Mouse (Mus musculus) MEL (cell line): ENCODE measurements around the gene Dcaf7. TPM values are rescaled to one million over a fixed set of nuclear protein-coding genes. Genes with fewer than 3 reads are reported as not detected.

Source experiments
- DNase-seq: peaks from one replicate; pipeline ENCODE4 v3.0.0; 2011; ENCODE audit warnings: low read depth, low spot score
- H3K27ac ChIP-seq: 2 replicates; pipeline ENCODE4 v1.5.1; 2012; ENCODE audit warnings: low read depth, mild to moderate bottlenecking, control low read depth, low read length, moderate library complexity; ENCODE audit not compliant: control insufficient read depth
- H3K27me3 ChIP-seq, 2 experiments: fragments of 150-350 bp in 1 of 2; sonication (generic) in 1 of 2; 2 replicates each; pipeline ENCODE4 v1.6.1; 2012; ENCODE audit warnings: low read length in 2 of 2, mild to moderate bottlenecking in 2 of 2, improper control_type of control experiment in 1 of 2, moderate library complexity in 1 of 2; ENCODE audit not compliant: insufficient read depth in 2 of 2, control insufficient read depth in 1 of 2
- H3K36me3 ChIP-seq, 2 experiments: 2 replicates each; pipeline ENCODE4 v1.6.1; 2012 to 2014; ENCODE audit warnings: low read length in 2 of 2, improper control_type of control experiment in 1 of 2, inconsistent platforms in 1 of 2, mild to moderate bottlenecking in 1 of 2; ENCODE audit not compliant: insufficient read depth in 2 of 2, control insufficient read depth in 1 of 2
- H3K4me1 ChIP-seq, 2 experiments: fragments of 150-350 bp in 1 of 2; sonication (generic) in 1 of 2; 2 replicates each; pipeline ENCODE4 v1.6.1; 2012; ENCODE audit warnings: low read length in 2 of 2, improper control_type of control experiment in 1 of 2, mild to moderate bottlenecking in 1 of 2; ENCODE audit not compliant: insufficient read depth in 2 of 2, control insufficient read depth in 1 of 2
- H3K4me3 ChIP-seq, 2 experiments: fragments of 150-350 bp in 1 of 2; sonication (generic) in 1 of 2; 2 replicates each; pipeline ENCODE4 v1.5.1; 2012; ENCODE audit warnings: low read depth in 2 of 2, low read length in 2 of 2, mild to moderate bottlenecking in 2 of 2, moderate library complexity in 2 of 2, control low read depth in 1 of 2, improper control_type of control experiment in 1 of 2; ENCODE audit not compliant: control insufficient read depth in 1 of 2, insufficient read depth in 1 of 2
- H3K79me2 ChIP-seq: 2 replicates; pipeline ENCODE4 v1.6.1; 2012; ENCODE audit warnings: mild to moderate bottlenecking, low read length, moderate library complexity; ENCODE audit not compliant: control insufficient read depth, poor library complexity, insufficient read depth
- H3K9ac ChIP-seq: 2 replicates; pipeline ENCODE4 v1.6.1; 2012; ENCODE audit warnings: low read depth, mild to moderate bottlenecking, control low read depth, low read length, moderate library complexity; ENCODE audit not compliant: control insufficient read depth, poor library complexity, severe bottlenecking
- H3K9me3 ChIP-seq: fragments of 150-350 bp; sonication (generic); replicated peaks from 2 replicates; pipeline ENCODE4 v1.6.1; 2012; ENCODE audit warnings: mild to moderate bottlenecking, low read length, improper control_type of control experiment, moderate library complexity; ENCODE audit not compliant: insufficient read depth
- BHLHE40 ChIP-seq: IDR thresholded peaks from 2 replicates; pipeline ENCODE4 v1.6.1; 2012; ENCODE audit warnings: low read depth, mild to moderate bottlenecking, inconsistent platforms, low read length, improper control_type of control experiment, borderline replicate concordance
- CHD1 ChIP-seq: IDR thresholded peaks from 2 replicates; pipeline ENCODE4 v1.6.1; 2012; ENCODE audit warnings: low read depth, mild to moderate bottlenecking, inconsistent platforms, low read length, improper control_type of control experiment
- CTCF ChIP-seq, 3 experiments: IDR thresholded peaks in 2 of 3; conservative IDR thresholded peaks in 1 of 3; 2 replicates each; pipeline ENCODE4 v1.5.1; 2011 to 2012; ENCODE audit warnings: low read length in 3 of 3, low read depth in 2 of 3, mild to moderate bottlenecking in 2 of 3, improper control_type of control experiment in 1 of 3, inconsistent platforms in 1 of 3, mixed read lengths in 1 of 3, moderate library complexity in 1 of 3; ENCODE audit not compliant: control insufficient read depth in 1 of 3, insufficient read depth in 1 of 3, poor library complexity in 1 of 3, severe bottlenecking in 1 of 3
- GABPA ChIP-seq: IDR thresholded peaks from 2 replicates; pipeline ENCODE4 v1.6.1; 2012; ENCODE audit warnings: low read depth, mild to moderate bottlenecking, inconsistent platforms, low read length, improper control_type of control experiment, moderate library complexity
- JUND ChIP-seq: IDR thresholded peaks from 2 replicates; pipeline ENCODE4 v1.6.1; 2011; ENCODE audit warnings: low read depth, mild to moderate bottlenecking, improper control_type of control experiment, low read length
- KAT2A ChIP-seq: conservative IDR thresholded peaks from 2 replicates; pipeline ENCODE4 v1.6.1; 2012; ENCODE audit warnings: low read depth, low read length, improper control_type of control experiment, inconsistent platforms
- MAX ChIP-seq: IDR thresholded peaks from 2 replicates; pipeline ENCODE4 v1.6.1; 2011; ENCODE audit warnings: low read length, improper control_type of control experiment
- MAZ ChIP-seq: IDR thresholded peaks from 2 replicates; pipeline ENCODE4 v1.6.1; 2012; ENCODE audit warnings: low read depth, mild to moderate bottlenecking, inconsistent platforms, low read length, improper control_type of control experiment
- MXI1 ChIP-seq: IDR thresholded peaks from 2 replicates; pipeline ENCODE4 v1.6.1; 2011; ENCODE audit warnings: mild to moderate bottlenecking, low read depth, low read length, improper control_type of control experiment
- MYC ChIP-seq: IDR thresholded peaks from 2 replicates; pipeline ENCODE4 v1.6.1; 2011; ENCODE audit warnings: low read depth, mild to moderate bottlenecking, low read length, improper control_type of control experiment, moderate library complexity
- NRF1 ChIP-seq: IDR thresholded peaks from 2 replicates; pipeline ENCODE4 v1.6.1; 2014; ENCODE audit warnings: low read depth, mild to moderate bottlenecking, inconsistent platforms, low read length, improper control_type of control experiment, moderate library complexity; ENCODE audit not compliant: poor library complexity, insufficient read depth, severe bottlenecking
- POLR2A ChIP-seq, 2 experiments: IDR thresholded peaks; 2 replicates each; pipeline ENCODE4 v1.6.1; 2011 to 2012; ENCODE audit warnings: low read length in 2 of 2, mild to moderate bottlenecking in 2 of 2, control low read depth in 1 of 2, improper control_type of control experiment in 1 of 2, low read depth in 1 of 2, moderate library complexity in 1 of 2; ENCODE audit not compliant: control insufficient read depth in 1 of 2, insufficient read depth in 1 of 2, poor library complexity in 1 of 2
- POLR2AphosphoS5 ChIP-seq: IDR thresholded peaks from 2 replicates; pipeline ENCODE4 v1.6.1; 2012; ENCODE audit warnings: low read depth, borderline replicate concordance, mild to moderate bottlenecking, inconsistent platforms, low read length, moderate library complexity, mixed read lengths
- RAD21 ChIP-seq: IDR thresholded peaks from 2 replicates; pipeline ENCODE4 v1.6.1; 2011; ENCODE audit warnings: mild to moderate bottlenecking, low read depth, low read length, improper control_type of control experiment
- RCOR1 ChIP-seq: IDR thresholded peaks from 2 replicates; pipeline ENCODE4 v1.6.1; 2012; ENCODE audit warnings: low read depth, mild to moderate bottlenecking, inconsistent platforms, low read length, improper control_type of control experiment
- SIN3A ChIP-seq: IDR thresholded peaks from 2 replicates; pipeline ENCODE4 v1.6.1; 2012; ENCODE audit warnings: low read length, improper control_type of control experiment, inconsistent platforms
- SMC3 ChIP-seq: IDR thresholded peaks from 2 replicates; pipeline ENCODE4 v1.6.1; 2011; ENCODE audit warnings: low read depth, low read length, improper control_type of control experiment
- TAL1 ChIP-seq: IDR thresholded peaks from 2 replicates; pipeline ENCODE4 v1.6.1; 2012; ENCODE audit warnings: mild to moderate bottlenecking, inconsistent platforms, low read length, moderate library complexity, mixed read lengths
- UBTF ChIP-seq: IDR thresholded peaks from 2 replicates; pipeline ENCODE4 v1.6.1; 2012; ENCODE audit warnings: low read depth, mild to moderate bottlenecking, inconsistent platforms, low read length, improper control_type of control experiment, moderate library complexity, borderline replicate concordance; ENCODE audit not compliant: insufficient read depth
- USF1 ChIP-seq: IDR thresholded peaks from 2 replicates; pipeline ENCODE4 v1.6.1; 2014; ENCODE audit warnings: low read depth, mild to moderate bottlenecking, inconsistent platforms, low read length, improper control_type of control experiment, moderate library complexity
- USF2 ChIP-seq, 2 experiments: IDR thresholded peaks; 2 replicates each; pipeline ENCODE4 v1.6.1; 2011 to 2012; ENCODE audit warnings: improper control_type of control experiment in 2 of 2, low read length in 2 of 2, borderline replicate concordance in 1 of 2, inconsistent platforms in 1 of 2, low read depth in 1 of 2, mild to moderate bottlenecking in 1 of 2; ENCODE audit not compliant: insufficient read depth in 1 of 2
- ZC3H11A ChIP-seq: IDR thresholded peaks from 2 replicates; pipeline ENCODE4 v1.6.1; 2012; ENCODE audit warnings: low read depth, mild to moderate bottlenecking, inconsistent platforms, low read length, improper control_type of control experiment
- ZKSCAN1 ChIP-seq: IDR thresholded peaks from 2 replicates; pipeline ENCODE4 v1.6.1; 2012; ENCODE audit warnings: low read depth, mild to moderate bottlenecking, inconsistent platforms, low read length, improper control_type of control experiment, moderate library complexity
- ZMIZ1 ChIP-seq: IDR thresholded peaks from 2 replicates; pipeline ENCODE4 v1.6.1; 2012; ENCODE audit warnings: low read depth, mild to moderate bottlenecking, inconsistent platforms, low read length, improper control_type of control experiment, moderate library complexity
- ZNF384 ChIP-seq: IDR thresholded peaks from 2 replicates; pipeline ENCODE4 v1.6.1; 2012; ENCODE audit warnings: low read depth, mild to moderate bottlenecking, inconsistent platforms, low read length, improper control_type of control experiment
- polyA plus RNA-seq, 2 experiments: library from polyadenylated mRNA; stranded (reverse) in 1 of 2; unstranded in 1 of 2; fragments of >175 nt in 1 of 2; fragments of >200 nt in 1 of 2; gene quantifications; 2 replicates each; pipeline versions ENCODE4 v1.2.1 to v1.2.4; 2012; ENCODE audit warnings: low replicate concordance in 2 of 2, low read depth in 1 of 2; ENCODE audit not compliant: insufficient read length in 2 of 2, insufficient read depth in 1 of 2, missing spikeins in 1 of 2
- total RNA-seq: library from RNA; depleted of rRNA; stranded (reverse); fragments of 300-350 nt; gene quantifications from 2 replicates; pipeline ENCODE4 v1.2.3, GENCODE M21; 2012

Gene Dcaf7
- total and polyA plus RNA-seq, 3 experiments = 65.5 to 88.2 (median 86.9) TPM

- Histone ChIP-seq H3K4me1 (0 out of 4 replicates have a peak, but pooled peaks cover 0 to 6% of the 10 kb centered on the region in 2 experiments), H3K9ac (no peak overlapping the region), H3K4me3 (no peak overlapping the region), H3K27ac (no peak overlapping the region), H3K27me3 (no peaks in the 10 kb centered on the region; a peak in 1 of 4 replicates), H3K9me3 (no peaks in the 10 kb centered on the region), H3K79me2 (no peaks in the 10 kb centered on the region), H3K36me3 (no peaks in the 10 kb centered on the region)
- TF ChIP-seq MAZ (no peak), ZC3H11A (no peak), RAD21 (no peak), MYC (no peak), USF2 (IDR thresholded peaks at IDR 0.05; ENCODE audit: borderline replicate concordance in 1 of 2, insufficient read depth in 1 of 2, low read depth in 1 of 2, low read length in 2 of 2) (no peak), BHLHE40 (no peak), JUND (no peak), ZMIZ1 (no peak)
- no peak for DNase-seq
These were observed 32.1 kb upstream of the Dcaf7 start for GRCm38 (mm10) chr11:106004576-106004975.

GRCm38 (mm10) chr11:106005970-106006369, 30.7 kb upstream of the Dcaf7 start:
- no peak overlapping the region for H3K9ac ChIP-seq
- 0 out of 4 replicates have a peak, but pooled peaks cover 0 to 6% of the 10 kb centered on the region in 2 experiments for H3K4me1 ChIP-seq
- no peaks in the 10 kb centered on the region for H3K36me3 ChIP-seq
- H3K4me3 ChIP-seq = no peak overlapping the region
- DNase-seq = no peak
- peaks cover 0 to 11% of the 10 kb centered on the region in 2 experiments; a peak in 3 of 4 replicates for H3K27me3 ChIP-seq
- H3K27ac ChIP-seq = no peak overlapping the region
- H3K9me3 ChIP-seq = no peaks in the 10 kb centered on the region
- TF ChIP-seq POLR2AphosphoS5 (no peak), SMC3 (no peak), CHD1 (no peak), MAZ (no peak), TAL1 (no peak)
- TF ChIP-seq, all 39 proteins: peak for 0
- no peaks in the 10 kb centered on the region for H3K79me2 ChIP-seq

- H3K4me3 ChIP-seq = no peak within 1 kb of the TSS
- no peaks in the 10 kb centered on the region for H3K36me3 ChIP-seq
- peaks cover 6 to 22% of the 10 kb centered on the region in 2 experiments for H3K27me3 ChIP-seq
- TF ChIP-seq BHLHE40 = no peak
- TF ChIP-seq MXI1 = peak; percentile 99
- 0 out of 2 replicates have a peak, but pooled peaks have one; percentile 38 for TF ChIP-seq NRF1
- no peak for TF ChIP-seq RAD21
- TF ChIP-seq MAZ = peak; percentile 94
- TF ChIP-seq ZKSCAN1 = no peak
- peak; percentile 86 for TF ChIP-seq MAX
- TF ChIP-seq RCOR1 = no peak
- TF ChIP-seq SIN3A = peak; percentile 98
- TF ChIP-seq CTCF (IDR thresholded peaks at IDR 0.05 in 2 of 3, conservative IDR thresholded peaks at IDR 0.05 in 1 of 3; ENCODE audit: control insufficient read depth in 1 of 3, insufficient read depth in 1 of 3, low read depth in 2 of 3, low read length in 3 of 3, poor library complexity in 1 of 3, severe bottlenecking in 1 of 3) = 0 out of 6 replicates have a peak, but pooled peaks of 1 of the 3 experiments have one; percentile 18
- no peak for TF ChIP-seq ZNF384
- TF ChIP-seq KAT2A = no peak
- no peak for TF ChIP-seq GABPA
- TF ChIP-seq POLR2A (IDR thresholded peaks at IDR 0.05; ENCODE audit: control insufficient read depth in 1 of 2, insufficient read depth in 1 of 2, low read depth in 1 of 2, low read length in 2 of 2, poor library complexity in 1 of 2) = no peak
- TF ChIP-seq ZC3H11A = no peak
- no peak for TF ChIP-seq USF2 (IDR thresholded peaks at IDR 0.05; ENCODE audit: borderline replicate concordance in 1 of 2, insufficient read depth in 1 of 2, low read depth in 1 of 2, low read length in 2 of 2)
- no peak for TF ChIP-seq UBTF
- no peak for TF ChIP-seq USF1
These were observed 28.9 kb upstream of the Dcaf7 start, which contains the start of gene Kcnh6 for GRCm38 (mm10) chr11:106007821-106008220. Gene Kcnh6, plus strand, starts transcription at chr11:106008124.

More at GRCm38 (mm10) chr11:106007821-106008220, 28.9 kb upstream of the Dcaf7 start, which contains the start of gene Kcnh6:
- no peaks in the 10 kb centered on the region for H3K79me2 ChIP-seq
- H3K4me1 ChIP-seq = 0 out of 4 replicates have a peak, but pooled peaks cover 0 to 3% of the 10 kb centered on the region in 2 experiments
- no peak within 1 kb of the TSS for H3K9ac ChIP-seq
- no peak within 1 kb of the TSS for H3K27ac ChIP-seq
- peak; percentile 88 for DNase-seq
- H3K9me3 ChIP-seq = no peaks in the 10 kb centered on the region
